Mouse (Mus musculus) embryonic fibroblast, embryonic 13.5 days (primary cell): ENCODE measurements at regions not wholly inside any gene's neighbourhood (a gene's known extent, or its start where the extent isn't known, plus 50 kb on each side); places are given as distances from the start of the nearest gene placed in this dataset.

ENCODE experiments used
- CTCF ChIP-seq: IDR thresholded peaks from 2 replicates; pipeline ENCODE4 v1.5.1; 2011; ENCODE audit warnings: mild to moderate bottlenecking, control low read depth, low read length, moderate library complexity, borderline replicate concordance; ENCODE audit not compliant: insufficient read depth
- POLR2A ChIP-seq: IDR thresholded peaks from 2 replicates; pipeline ENCODE4 v1.6.1; 2011; ENCODE audit warnings: low read depth, mild to moderate bottlenecking, control low read depth, low read length, moderate library complexity

- TF ChIP-seq CTCF (no peak), POLR2A (no peak)
Observed at GRCm38 (mm10) chr11:18015239-18015638, 61.6 kb upstream of the Etaa1 start.
